Mouse (Mus musculus) frontal cortex, postnatal 25 days (tissue): ENCODE results near the gene Mrps12.
"Not testable (repeated sequence)": the region's sequence is repeated elsewhere in the genome, so short reads cannot be mapped to it uniquely, and the experiment has no call there.

ENCODE experiments used
- DNase-seq, 2 experiments: peaks; one replicate each; pipeline ENCODE4 v3.0.0; 2022; ENCODE audit warnings: low spot score in 2 of 2

Mrps12 gene

DNA sequence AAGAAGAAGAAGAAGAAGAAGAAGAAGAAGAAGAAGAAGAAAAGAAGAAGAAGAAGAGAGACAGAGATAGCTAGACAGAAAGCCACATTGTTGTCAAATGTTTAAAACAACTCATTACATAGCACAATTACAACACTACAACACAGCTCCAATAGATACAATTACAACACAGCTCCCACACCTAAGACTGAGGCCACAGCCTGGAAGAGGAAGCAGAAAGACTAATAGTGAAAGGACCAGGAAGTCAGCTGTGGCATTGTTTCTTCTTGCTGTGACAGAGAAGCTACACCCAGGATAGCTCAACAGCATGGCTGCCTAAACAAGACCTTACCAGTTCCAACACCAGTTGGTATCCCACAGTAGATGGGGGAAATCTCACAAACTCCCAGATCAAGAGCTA is 32.2 kb downstream of the Mrps12 start:
- no peak for DNase-seq

DNA sequence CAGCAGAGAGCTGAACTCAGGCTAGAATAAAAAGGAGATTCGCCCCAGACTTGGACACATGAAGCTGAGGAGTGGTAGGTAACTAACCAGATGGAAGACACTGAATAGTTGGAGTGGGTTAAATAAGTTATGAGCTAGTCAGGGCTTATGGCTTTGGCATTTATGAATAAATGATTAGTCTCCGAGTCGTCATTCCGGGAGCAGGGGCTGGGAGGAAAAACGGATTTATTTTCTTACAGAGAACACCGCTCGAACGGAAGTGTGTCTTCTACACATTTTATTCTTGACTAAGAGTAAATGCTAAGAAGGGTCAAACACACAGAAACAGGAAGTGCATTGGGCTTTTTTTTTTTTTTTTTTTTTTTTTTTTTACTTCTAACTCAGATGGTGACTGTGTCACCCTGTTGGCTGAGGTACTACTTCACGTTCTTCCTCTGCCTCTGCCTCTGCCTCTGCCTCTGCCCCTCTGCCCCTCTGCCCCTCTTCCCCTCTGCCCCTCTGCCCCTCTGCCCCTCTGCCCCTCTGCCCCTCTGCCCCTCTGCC is 38.9 kb downstream of the Mrps12 start:
- no peak for DNase-seq

DNA sequence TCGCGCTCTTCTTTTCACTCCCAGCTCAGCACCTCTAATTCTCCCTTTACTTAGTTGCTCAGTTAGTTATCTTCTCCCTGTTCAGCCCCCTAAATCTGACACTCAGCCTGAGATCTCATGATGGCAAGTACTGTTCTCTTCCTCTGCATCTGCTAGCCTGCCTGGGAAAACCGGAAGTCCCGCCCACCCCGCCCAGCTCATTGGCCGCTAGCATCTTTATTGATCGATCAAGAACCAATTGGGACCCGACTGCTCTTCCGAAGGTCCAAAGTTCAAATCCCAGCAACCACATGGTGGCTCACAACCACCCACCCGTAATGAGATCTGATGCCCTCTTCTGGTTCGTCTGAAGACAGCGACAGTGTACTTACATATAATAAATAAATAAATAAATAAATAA is 40.3 kb downstream of the Mrps12 start:
- DNase-seq: not testable (repeated sequence)

DNA sequence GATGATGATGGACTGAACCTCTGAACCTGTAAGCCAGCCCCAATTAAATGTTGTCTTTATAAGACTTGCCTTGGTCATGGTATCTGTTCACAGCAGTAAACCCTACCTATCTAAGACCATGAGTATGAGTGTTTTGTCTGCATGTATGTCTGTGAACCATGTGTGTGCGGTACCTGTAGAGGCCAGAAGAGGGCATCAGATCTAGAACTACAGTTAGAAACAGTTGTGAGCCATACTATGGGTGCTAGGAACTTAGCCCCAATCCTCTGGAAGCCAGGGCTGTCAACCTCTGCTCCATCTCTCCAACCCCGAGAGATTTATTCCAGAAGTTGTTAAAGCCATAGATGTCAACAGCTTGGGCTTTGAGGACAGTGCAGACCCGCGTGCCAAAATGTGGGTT is 41.4 kb downstream of the Mrps12 start:
- DNase-seq: no peak

DNA sequence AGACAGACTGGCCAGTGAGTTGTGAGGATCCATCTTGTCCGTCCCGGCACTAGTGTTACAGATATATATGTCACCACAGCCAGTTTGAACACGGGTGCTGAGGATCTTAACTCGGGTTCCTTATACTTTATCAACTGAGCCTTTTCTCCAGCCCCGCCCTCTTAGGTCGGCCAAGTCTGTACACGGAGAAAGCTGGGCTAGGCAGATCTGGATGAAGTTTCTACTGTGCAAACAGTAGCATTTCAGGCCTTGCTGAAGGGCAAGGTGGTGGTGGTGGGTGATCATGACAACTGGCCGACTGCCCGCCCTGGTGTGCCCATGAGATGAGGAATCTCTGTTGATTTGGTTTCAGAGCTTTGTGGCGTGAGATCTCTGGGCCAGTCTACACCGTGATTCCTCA is 44.3 kb downstream of the Mrps12 start:
- DNase-seq: no peak

DNA sequence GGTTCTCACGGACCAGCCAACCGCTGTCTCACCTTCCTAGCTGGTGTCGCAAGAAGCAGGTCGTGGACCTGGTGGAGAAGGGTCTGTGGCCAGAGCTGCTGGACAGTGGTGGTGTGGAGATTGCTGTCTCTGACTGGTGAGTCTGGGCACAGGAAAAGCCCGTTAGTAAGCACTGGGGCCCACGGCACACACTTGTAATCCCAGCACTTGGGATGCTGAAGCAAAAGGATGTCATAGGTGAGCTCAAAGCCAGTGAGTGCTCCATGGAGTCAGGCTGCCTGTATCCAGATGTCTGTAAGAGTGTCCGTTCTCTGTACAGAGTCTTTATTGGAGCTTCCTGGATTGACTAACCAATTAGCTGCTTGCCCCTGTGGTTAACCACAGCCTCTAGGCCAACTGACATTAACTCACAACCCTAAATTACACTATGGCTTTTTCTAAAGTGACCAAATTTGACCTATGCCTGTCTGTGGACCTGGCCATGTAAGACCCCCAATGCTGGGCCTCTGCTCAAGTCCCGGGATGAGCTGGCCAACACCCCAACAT is 46.6 kb downstream of the Mrps12 start:
- DNase-seq: no peak

DNA sequence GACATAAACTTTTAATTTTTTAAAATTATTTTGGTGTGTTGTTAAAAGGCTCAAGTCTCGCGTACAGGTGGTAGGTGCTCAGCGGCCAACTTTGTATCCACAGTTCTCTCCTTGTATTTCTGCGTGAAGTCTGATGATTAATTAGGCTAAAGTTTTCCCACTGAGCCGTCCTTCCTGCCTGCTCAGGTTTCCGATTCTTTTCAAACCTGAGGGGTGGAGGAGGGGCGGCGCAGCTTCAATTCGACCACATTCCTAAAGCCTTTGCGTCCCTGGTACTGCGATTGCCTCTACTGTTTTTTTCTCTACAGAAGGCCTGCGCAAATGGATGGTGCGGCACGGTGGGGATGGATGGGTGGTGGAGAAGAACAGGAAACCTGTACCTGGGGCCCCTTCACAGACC is 47.2 kb downstream of the Mrps12 start:
- no peak for DNase-seq

DNA sequence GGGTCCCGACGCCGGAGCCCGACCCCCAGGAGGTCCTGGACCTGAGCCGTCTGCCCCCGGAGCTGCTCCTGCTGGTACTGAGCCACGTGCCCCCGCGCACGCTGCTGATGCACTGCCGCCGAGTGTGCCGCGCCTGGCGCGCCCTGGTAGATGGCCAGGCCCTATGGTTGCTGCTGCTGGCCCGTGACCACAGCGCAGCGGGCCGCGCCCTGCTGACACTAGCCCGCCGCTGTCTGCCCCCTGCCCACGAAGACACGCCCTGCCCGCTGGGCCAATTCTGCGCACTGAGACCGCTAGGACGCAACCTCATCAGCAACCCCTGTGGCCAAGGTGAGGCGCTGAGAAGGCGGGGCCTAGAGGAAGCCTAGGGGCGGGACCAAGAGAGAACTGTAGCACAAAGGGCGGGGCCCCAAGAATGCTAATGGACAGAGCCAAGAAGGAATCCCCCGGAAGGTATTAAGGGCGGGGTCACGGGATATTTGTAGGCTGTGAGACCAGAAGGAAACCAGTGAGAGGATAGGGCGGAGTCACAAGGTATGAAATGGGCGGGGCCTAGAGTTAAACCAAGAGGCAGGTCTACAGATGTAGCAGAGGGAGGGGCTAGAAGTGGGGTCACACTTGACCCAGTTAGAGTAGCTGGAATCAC is 48.2 kb downstream of the Mrps12 start:
- peak; percentile 53 to 59 for DNase-seq

DNA sequence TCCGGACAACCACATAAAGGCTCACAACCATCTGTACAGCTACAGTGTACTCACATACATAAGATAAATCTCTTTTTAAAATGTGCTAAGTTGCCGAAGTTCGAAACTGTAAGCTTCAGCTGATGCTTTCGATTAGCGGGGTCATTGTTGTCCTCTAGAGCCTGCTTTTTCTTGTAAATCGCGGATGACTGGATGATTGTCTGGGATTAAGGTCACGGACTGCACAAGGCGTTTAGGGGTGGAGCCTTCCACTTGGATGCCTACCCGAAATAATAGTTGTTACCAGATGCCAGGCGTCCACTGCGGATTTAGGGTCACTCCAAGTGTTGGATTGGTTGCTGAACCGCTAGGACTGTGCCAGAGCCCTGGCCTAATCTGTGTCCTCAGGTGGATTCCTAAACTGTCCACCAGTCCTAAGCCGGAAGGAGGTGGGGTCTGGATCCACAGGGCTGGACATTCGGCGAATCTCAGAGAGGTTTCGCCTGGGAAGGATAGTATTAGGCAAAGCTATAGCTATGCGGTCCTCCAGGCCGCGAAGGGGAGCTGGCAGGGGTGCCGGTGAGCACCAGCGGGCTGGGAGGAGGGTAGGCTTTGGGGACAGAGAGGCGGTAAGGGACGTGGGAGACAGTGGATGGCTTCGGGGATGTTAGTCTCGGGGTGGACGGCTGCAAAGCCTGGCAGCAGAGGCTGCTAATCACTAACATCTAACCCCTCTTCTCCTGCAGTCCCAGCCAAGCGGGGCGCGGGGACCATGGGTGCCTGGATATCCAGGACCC is 48.9 kb downstream of the Mrps12 start, which contains the start of gene Fbxo27:
Gene Fbxo27 (plus strand): TSS at position 305 of the 776 bp plus-strand sequence.
- peak in 1 of 2 experiments; percentile 43 for DNase-seq

DNA sequence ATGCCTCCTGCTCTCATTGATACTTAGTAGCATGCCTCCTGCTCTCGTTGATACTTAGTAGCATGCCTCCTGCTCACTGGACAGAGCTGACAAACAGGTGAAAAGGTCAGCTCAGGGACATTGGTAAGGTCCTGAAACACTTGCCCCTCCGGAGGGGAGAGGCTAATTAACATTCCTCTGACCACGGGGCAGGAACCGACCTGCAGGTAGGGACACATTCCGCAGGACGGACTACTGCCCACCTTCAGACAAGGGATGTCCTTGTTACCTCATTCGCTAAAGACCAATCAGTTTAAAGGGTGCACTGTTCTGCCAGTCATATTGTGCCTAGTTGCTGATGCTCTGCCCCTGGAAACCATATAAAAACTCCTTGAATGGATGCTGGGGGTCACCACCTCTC is 50.5 kb downstream of the Mrps12 start:
- DNase-seq: no peak
